Mouse (Mus musculus): Measurements from ENCODE around the gene Ube2l6.

DNA sequence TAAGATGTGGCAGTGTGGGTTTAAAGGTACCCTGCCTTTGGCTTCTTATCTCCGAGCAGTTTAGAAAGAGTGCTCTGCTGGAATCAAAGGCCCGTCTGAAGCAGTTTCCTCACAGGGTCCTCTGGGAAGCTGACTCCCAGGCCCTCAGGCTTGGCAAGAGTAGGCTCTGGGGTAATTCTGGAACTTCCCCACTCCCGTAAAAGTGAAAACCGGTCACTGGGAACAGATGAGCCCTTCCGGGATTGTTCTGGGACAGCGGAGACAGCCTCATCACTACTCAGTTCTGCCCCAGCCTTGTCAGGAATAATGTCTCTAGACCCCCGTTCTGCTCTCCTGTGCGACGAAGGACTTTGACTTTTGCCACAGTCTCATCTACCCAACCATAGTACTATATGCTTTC lies 8.2 kb upstream of the Ube2l6 start:
- TF ChIP-seq EP300 (optimal IDR thresholded peaks at IDR 0.05) (no peak), CTCF (IDR thresholded peaks at IDR 0.05; ENCODE audit: low read depth) (no peak)

Measured in stomach, postnatal 0 days (tissue).